Mouse (Mus musculus): ENCODE measurements around the gene Dnm1.
A peak's percentile ranks its signal among the peaks of the same experiment; 100 is the strongest.

Gene Dnm1

GRCm38 (mm10) chr2:32275823-32276222 is 77.3 kb downstream of the Dnm1 start:
- DNase-seq (ENCODE audit: low spot score): no peak

DNA sequence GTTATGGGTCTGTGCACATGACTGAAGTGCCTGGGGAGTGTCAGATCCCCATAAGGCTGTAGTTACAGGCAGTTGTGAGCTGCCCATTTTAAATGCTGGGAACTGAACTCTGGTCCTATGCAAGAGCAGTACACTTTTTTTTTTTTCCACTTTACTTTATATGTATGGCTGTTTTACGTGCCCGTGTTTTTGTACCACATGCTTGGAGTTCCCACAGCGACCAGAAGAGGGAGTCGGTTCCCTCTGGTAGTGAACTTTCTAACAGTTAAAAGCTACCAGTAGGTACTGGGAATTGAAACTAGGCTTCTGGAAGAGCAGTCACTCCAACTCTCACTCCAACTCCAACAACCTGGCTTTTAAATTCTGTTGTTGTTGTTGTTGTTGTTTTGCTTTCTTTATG is 92.5 kb downstream of the Dnm1 start:
- DNase-seq (ENCODE audit: low spot score): peak; percentile 81

GRCm38 (mm10) chr2:32259657-32260417 is 93.3 kb downstream of the Dnm1 start, which contains the start of gene Uck1:
Uck1 (minus strand) TSS chr2:32260159.
- peak; percentile 92 for DNase-seq (ENCODE audit: low spot score)

GRCm38 (mm10) chr2:32258887-32259533 is 94.1 kb downstream of the Dnm1 start:
- DNase-seq (ENCODE audit: low spot score): no peak

Measured in c-Kit-positive CD71-positive TER-119-positive erythroid progenitor cells, embryonic 14.5 days (primary cell).